Mouse (Mus musculus) midbrain, postnatal 0 days (tissue): Measurements from ENCODE around the gene Nudcd3. TPM values are rescaled to one million over a fixed set of nuclear protein-coding genes. Genes with fewer than 3 reads are reported as not detected.
"Not testable (repeated sequence)": the region's sequence is repeated elsewhere in the genome, so short reads cannot be mapped to it uniquely, and the experiment has no call there.

Experiments used
- ATAC-seq: fragments of 200-750 bp; cut with Nextera tagmentation; 2 replicates; pipeline ENCODE4 v1.8.0; 2017; ENCODE audit warnings: moderate number of reproducible peaks, mild to moderate bottlenecking, moderate TSS enrichment, moderate library complexity; ENCODE audit not compliant: low FRiP score
- DNase-seq: peaks from one replicate; pipeline ENCODE4 v3.0.0-alpha.2; 2015; ENCODE audit warnings: low spot score
- H3K27ac ChIP-seq: fragments of 300-500 bp; sonication (generic); 2 replicates; pipeline ENCODE4 v1.5.1; 2014; ENCODE audit warnings: low read depth, mild to moderate bottlenecking, low read length, mixed read lengths
- H3K27me3 ChIP-seq: fragments of 300-500 bp; sonication (generic); 2 replicates; pipeline ENCODE4 v1.6.1; 2014; ENCODE audit warnings: low read length, control low read depth, mixed read lengths; ENCODE audit not compliant: insufficient read depth
- H3K36me3 ChIP-seq: fragments of 300-500 bp; sonication (generic); 2 replicates; pipeline ENCODE4 v1.6.1; 2014; ENCODE audit warnings: low read length, control low read depth, mixed read lengths; ENCODE audit not compliant: insufficient read depth
- H3K4me1 ChIP-seq: fragments of 300-500 bp; sonication (generic); 2 replicates; pipeline ENCODE4 v1.6.1; 2014; ENCODE audit warnings: mild to moderate bottlenecking, control low read depth, antibody characterized with exemption, low read length, mixed read lengths; ENCODE audit not compliant: insufficient read depth
- H3K4me2 ChIP-seq: fragments of 300-500 bp; sonication (generic); 2 replicates; pipeline ENCODE4 v1.6.1; 2014; ENCODE audit warnings: low read depth, mild to moderate bottlenecking, low read length, mixed read lengths; ENCODE audit not compliant: poor library complexity, severe bottlenecking
- H3K4me3 ChIP-seq: fragments of 300-500 bp; sonication (generic); 2 replicates; pipeline ENCODE4 v1.5.1; 2014; ENCODE audit warnings: low read depth, mild to moderate bottlenecking, low read length, moderate library complexity
- H3K9ac ChIP-seq: fragments of 300-500 bp; sonication (generic); replicated peaks from 2 replicates; pipeline ENCODE4 v1.6.1; 2014; ENCODE audit warnings: mild to moderate bottlenecking, low read length, moderate library complexity, mixed read lengths; ENCODE audit not compliant: poor library complexity, severe bottlenecking
- H3K9me3 ChIP-seq: fragments of 300-500 bp; sonication (generic); 2 replicates; pipeline ENCODE4 v1.6.1; 2016; ENCODE audit warnings: low read length, control low read depth
- CTCF ChIP-seq: IDR thresholded peaks from 2 replicates; pipeline ENCODE4 v1.5.1; 2016; ENCODE audit warnings: antibody characterized with exemption, mild to moderate bottlenecking
- WGBS: fragments of 180-500 bp; shearing (Covaris S2); extraction: QIAGEN DNeasy Blood & Tissue Kit; methylation state at CpG from one replicate; pipeline ENCODE4 v1.1.7; 2014; 5-methylcytosine and 5-hydroxymethylcytosine counted together
- polyA plus RNA-seq: library from polyadenylated mRNA; unstranded; fragments of >200 nt; fragmentation: Nextera tagmentation; extraction: Ambion mirVana; gene quantifications from 2 replicates; pipeline ENCODE4 v1.2.1, GENCODE M21; 2015
- total RNA-seq: library from RNA; depleted of rRNA; stranded (reverse); fragments of >200 nt; gene quantifications from 2 replicates; pipeline ENCODE4 v1.2.3, GENCODE M21; 2014

Nudcd3 gene
- total and polyA plus RNA-seq, 2 experiments from 2014 or later = 68.1 to 70.7 TPM

GRCm38 (mm10) chr11:6111734-6112484, 88.3 kb downstream of the Nudcd3 start:
- no peak overlapping the region for H3K4me2 ChIP-seq
- H3K9ac ChIP-seq = no peak overlapping the region
- H3K36me3 ChIP-seq = peaks cover 38% of the 10 kb centered on the region
- no peak for TF ChIP-seq CTCF
- no peaks in the 10 kb centered on the region for H3K27me3 ChIP-seq
- DNase-seq (no peak), ATAC-seq (no peak)
- 97% methylated on average over 5 of the region's 5 CpGs for WGBS
- H3K27ac ChIP-seq = no peak overlapping the region
- H3K4me3 ChIP-seq = no peak overlapping the region
- H3K9me3 ChIP-seq = no peaks in the 10 kb centered on the region
- H3K4me1 ChIP-seq = no peaks in the 10 kb centered on the region

DNA sequence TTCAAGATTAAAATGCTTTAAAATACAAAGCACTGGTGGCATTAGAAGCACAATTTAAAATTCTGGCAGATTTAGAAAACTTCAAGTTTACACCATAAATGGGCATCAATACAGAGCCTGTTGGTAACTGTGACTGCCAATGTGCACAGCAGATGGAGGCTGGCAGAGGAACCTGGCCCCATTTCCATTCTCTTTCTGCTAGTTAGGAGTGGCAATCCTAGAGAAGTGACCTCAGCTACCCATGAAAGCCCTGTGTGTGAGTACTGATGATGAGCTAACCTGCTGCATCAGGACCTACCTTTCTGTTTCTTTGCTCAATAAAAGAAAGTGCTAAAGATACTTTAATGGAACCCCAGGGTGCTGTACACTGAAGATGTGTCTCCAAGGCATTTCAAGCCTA, 90.2 kb downstream of the Nudcd3 start:
- peak; percentile 31 for DNase-seq
- no peaks in the 10 kb centered on the region for H3K27me3 ChIP-seq
- H3K36me3 ChIP-seq = peaks cover 47% of the 10 kb centered on the region
- H3K9me3 ChIP-seq = no peaks in the 10 kb centered on the region
- H3K4me2 ChIP-seq = no peak overlapping the region
- no peak overlapping the region for H3K9ac ChIP-seq
- ATAC-seq = no peak
- TF ChIP-seq CTCF = no peak
- H3K4me3 ChIP-seq = no peak overlapping the region
- no peaks in the 10 kb centered on the region for H3K4me1 ChIP-seq
- H3K27ac ChIP-seq = no peak overlapping the region

- H3K27me3 ChIP-seq = no peaks in the 10 kb centered on the region
- 93% methylated on average over 5 of the region's 5 CpGs for WGBS
- TF ChIP-seq CTCF = no peak
- no peaks in the 10 kb centered on the region for H3K4me1 ChIP-seq
- H3K4me3 ChIP-seq = no peak overlapping the region
- H3K36me3 ChIP-seq = peaks cover 46% of the 10 kb centered on the region
- H3K9ac ChIP-seq = no peak overlapping the region
- DNase-seq (no peak), ATAC-seq (no peak)
- H3K9me3 ChIP-seq = no peaks in the 10 kb centered on the region
- no peak overlapping the region for H3K4me2 ChIP-seq
- no peak overlapping the region for H3K27ac ChIP-seq
These were observed 91.9 kb downstream of the Nudcd3 start for GRCm38 (mm10) chr11:6108296-6108695.

DNA sequence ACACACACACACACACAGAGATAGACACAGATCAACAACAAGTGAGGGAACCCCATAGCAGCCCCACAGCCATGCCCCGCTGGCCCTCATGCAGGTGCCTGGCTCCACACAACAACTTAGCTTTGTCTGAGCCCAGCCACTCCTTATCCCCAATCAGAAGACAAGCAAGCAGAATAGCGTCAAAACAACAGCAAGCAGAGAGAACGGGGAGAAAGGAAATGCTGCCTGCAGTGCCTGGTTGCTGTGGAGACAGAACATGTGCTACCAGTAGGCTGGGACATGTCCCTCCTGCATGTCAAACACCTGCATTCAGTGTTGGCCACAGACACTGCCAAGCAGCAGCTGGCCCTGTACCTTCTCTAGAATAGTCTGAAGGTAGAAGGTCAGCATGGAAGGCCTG, 92.5 kb downstream of the Nudcd3 start:
- DNase-seq = no peak
- Histone ChIP-seq H3K9me3 (no peaks in the 10 kb centered on the region), H3K27ac (no peak overlapping the region), H3K4me1 (no peaks in the 10 kb centered on the region), H3K9ac (no peak overlapping the region), H3K4me2 (no peak overlapping the region), H3K4me3 (no peak overlapping the region), H3K27me3 (no peaks in the 10 kb centered on the region), H3K36me3 (peaks cover 41% of the 10 kb centered on the region)
- no peak for ATAC-seq
- TF ChIP-seq CTCF = no peak
- WGBS = 62% methylated on average over 3 of the region's 3 CpGs

DNA sequence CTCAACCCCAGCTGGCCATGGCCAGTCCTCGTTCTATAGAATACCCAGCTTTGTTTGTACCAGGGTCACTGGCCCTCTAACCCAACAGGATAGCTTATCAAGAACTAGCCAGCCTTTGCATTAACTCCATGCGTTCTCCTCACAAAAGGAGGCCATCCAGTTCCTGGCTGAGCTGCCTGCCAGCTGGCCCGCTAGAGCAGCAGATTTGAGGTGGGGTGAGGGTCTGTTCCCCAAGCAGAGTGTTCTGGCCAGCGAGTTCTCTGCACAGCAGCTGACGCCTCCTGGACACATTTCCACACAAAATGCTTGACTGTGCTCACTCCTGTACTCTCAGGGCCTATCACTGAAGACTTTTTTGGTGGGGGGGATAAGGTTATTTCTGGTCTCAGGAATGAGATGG, 95.5 kb downstream of the Nudcd3 start:
- no peak for TF ChIP-seq CTCF
- Histone ChIP-seq H3K36me3 (peaks cover 22% of the 10 kb centered on the region), H3K4me2 (no peak overlapping the region), H3K27me3 (no peaks in the 10 kb centered on the region), H3K4me3 (no peak overlapping the region), H3K4me1 (no peaks in the 10 kb centered on the region), H3K27ac (no peak overlapping the region), H3K9ac (no peak overlapping the region), H3K9me3 (no peaks in the 10 kb centered on the region)
- no peak for ATAC-seq
- WGBS = 83% methylated on average over 5 of the region's 5 CpGs
- DNase-seq = peak; percentile 22

DNA sequence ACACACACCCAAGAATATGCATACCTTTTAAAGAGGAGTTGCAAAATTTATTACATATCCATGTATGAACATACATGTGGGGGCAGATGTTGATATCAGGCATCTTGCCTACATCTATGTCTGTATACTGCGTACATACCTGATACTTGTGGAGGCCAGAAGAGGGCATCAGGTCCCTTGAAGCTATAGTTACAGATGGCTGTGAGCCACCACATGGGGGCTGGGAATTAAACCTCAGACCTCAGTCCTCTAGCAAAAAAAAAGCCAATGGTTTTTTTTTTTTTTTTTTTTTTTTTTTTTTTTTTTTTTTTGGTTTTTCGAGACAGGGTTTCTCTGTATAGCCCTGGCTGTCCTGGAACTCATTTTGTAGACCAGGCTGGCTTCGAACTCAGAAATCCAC, 103.6 kb downstream of the Nudcd3 start:
- not testable (repeated sequence) for H3K4me3 ChIP-seq, H3K9me3 ChIP-seq, H3K4me1 ChIP-seq, ATAC-seq, H3K36me3 ChIP-seq, H3K27ac ChIP-seq, H3K4me2 ChIP-seq, H3K9ac ChIP-seq, H3K27me3 ChIP-seq, DNase-seq
- WGBS = 89% methylated on average over 2 of the region's 3 CpGs
